Mouse (Mus musculus): ENCODE data around the gene Pkhd1. TPM values are rescaled to one million over a fixed set of nuclear protein-coding genes. Genes with fewer than 3 reads are reported as not detected.

Gene Pkhd1
- polyA plus RNA-seq, 1 experiment = not detected

DNA sequence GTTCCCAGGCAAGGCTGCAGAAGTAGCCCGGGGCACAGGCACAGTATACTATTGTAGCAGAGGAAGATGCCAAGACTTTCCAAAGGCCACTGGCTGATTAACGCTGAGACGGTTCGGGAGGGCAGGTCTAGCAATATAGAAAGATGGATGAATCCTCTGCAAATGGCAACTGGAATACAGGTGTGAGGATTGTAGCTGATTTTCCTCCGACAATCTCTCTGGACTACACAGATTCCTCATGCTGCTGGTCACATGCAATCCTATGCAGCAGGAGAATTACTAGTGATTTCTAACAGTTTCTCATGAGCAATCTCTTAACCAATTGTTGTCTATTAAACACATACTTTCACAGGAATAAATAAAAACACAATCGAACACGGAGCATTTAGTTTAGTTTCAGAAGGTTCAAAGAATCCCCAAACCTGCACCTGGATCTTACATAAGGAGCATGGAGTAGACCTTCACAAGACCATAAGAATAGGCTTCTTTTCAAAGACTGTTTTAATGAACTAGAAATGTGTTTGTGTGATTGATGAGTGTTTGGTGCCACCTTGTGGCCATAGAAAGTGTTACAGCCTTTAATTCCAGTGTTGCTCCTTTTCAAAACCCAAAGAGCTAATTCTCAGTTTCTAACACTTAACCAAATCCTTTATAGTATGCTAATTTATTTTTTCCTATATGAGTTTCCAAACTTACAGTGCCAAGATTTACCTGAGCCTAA lies 104.3 kb downstream of the Pkhd1 start:
- TF ChIP-seq POLR2A (IDR thresholded peaks at IDR 0.05; ENCODE audit: borderline replicate concordance, low read depth, low read length) (no peak), CTCF (IDR thresholded peaks at IDR 0.05; ENCODE audit: low read depth, low read length) (no peak)
- no peak overlapping the region for H3K4me3 ChIP-seq (ENCODE audit: insufficient read depth, low read length)
- no peaks in the 10 kb centered on the region for H3K4me1 ChIP-seq (ENCODE audit: control insufficient read depth, insufficient read depth, low read length)
- no peak overlapping the region for H3K27ac ChIP-seq (ENCODE audit: insufficient read depth, low read depth, low read length)

DNA sequence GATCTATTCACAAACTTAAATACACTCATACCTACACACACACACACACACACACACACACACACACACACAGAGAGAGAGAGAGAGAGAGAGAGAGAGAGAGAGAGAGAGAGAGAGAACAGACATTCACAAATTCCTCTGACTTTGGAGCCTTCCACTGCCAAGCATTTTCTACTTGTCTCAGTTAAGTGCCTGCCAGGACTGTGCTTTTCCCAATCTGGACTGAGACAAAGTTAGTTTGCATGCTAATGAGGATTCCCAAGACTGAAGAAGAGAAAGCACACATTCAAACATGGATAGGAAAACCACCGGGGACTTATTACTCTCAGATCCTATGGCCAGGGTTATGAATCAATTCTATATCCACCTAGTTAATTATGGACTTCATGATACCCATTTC lies 118.9 kb downstream of the Pkhd1 start:
- Histone ChIP-seq H3K27ac (ENCODE audit: insufficient read depth, low read depth, low read length) (no peak overlapping the region), H3K4me3 (ENCODE audit: insufficient read depth, low read length) (no peak overlapping the region), H3K4me1 (ENCODE audit: control insufficient read depth, insufficient read depth, low read length) (no peaks in the 10 kb centered on the region)
- TF ChIP-seq POLR2A (IDR thresholded peaks at IDR 0.05; ENCODE audit: borderline replicate concordance, low read depth, low read length) = no peak
- TF ChIP-seq CTCF (IDR thresholded peaks at IDR 0.05; ENCODE audit: low read depth, low read length) = no peak

DNA sequence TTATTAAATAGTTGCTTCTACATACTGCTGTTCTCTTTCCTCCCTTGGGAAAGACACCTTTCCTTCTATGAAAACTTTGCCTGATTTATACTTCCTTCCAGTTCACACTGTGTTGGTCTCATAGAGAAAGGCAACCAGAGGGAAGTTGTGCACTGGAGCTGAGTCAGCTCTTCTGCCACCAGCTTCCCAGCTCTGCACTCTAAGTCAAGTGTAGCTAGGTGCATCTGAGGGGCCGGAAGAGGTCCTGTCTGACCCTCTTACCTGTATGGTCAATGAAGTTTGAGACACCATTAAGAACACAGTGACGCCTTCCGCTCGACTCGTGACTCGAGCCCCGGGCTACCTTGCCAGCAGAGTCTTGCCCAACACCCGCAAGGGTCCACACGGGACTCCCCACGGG lies 131.8 kb downstream of the Pkhd1 start:
- H3K27ac ChIP-seq (ENCODE audit: insufficient read depth, low read depth, low read length) = no peak overlapping the region
- H3K4me3 ChIP-seq (ENCODE audit: insufficient read depth, low read length) = no peak overlapping the region
- H3K4me1 ChIP-seq (ENCODE audit: control insufficient read depth, insufficient read depth, low read length) = no peaks in the 10 kb centered on the region
- no peak for TF ChIP-seq POLR2A (IDR thresholded peaks at IDR 0.05; ENCODE audit: borderline replicate concordance, low read depth, low read length)
- no peak for TF ChIP-seq CTCF (IDR thresholded peaks at IDR 0.05; ENCODE audit: low read depth, low read length)

DNA sequence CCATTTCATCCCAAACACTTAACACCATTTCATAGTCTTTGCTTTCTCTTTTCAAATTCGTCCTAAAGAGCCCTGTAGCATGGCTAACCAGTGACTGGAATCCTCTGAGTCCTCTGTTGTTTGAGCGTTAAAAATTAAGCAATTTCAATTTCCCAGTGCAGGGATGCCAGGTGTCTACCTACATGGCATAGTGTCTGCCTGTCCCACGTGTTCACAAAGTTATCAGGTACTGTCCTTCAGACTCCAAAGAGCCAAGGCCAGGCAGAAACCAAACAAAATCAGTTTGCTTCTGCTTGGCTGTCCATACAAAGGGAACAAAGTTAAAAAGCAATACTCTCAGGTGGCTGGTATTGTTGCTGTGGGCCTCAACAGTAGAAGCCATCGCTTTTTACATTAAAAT lies 136.0 kb downstream of the Pkhd1 start:
- Histone ChIP-seq H3K27ac (ENCODE audit: insufficient read depth, low read depth, low read length) (no peak overlapping the region), H3K4me3 (ENCODE audit: insufficient read depth, low read length) (no peak overlapping the region), H3K4me1 (ENCODE audit: control insufficient read depth, insufficient read depth, low read length) (no peaks in the 10 kb centered on the region)
- no peak for TF ChIP-seq POLR2A (IDR thresholded peaks at IDR 0.05; ENCODE audit: borderline replicate concordance, low read depth, low read length)
- no peak for TF ChIP-seq CTCF (IDR thresholded peaks at IDR 0.05; ENCODE audit: low read depth, low read length)

DNA sequence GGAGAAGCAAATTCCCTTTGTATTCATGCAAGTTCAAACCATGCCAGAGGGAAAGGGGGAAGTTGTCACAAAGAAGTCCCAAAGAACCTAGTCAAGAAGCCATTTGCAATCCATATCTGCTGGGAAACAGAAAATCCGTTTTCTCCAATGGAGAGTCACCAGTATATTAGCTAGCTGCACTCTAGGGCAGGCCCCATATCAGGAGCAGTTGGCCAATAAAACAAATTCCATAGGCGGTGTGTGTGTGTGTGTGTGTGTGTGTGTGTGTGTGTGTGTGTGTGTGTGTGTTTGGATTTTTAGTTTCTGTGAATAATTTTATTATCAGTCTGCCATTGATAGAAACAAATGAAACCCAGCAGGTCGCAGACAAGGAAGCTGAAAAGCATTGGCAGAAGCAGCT lies 139.2 kb downstream of the Pkhd1 start:
- no peak overlapping the region for H3K27ac ChIP-seq (ENCODE audit: insufficient read depth, low read depth, low read length)
- no peaks in the 10 kb centered on the region for H3K4me1 ChIP-seq (ENCODE audit: control insufficient read depth, insufficient read depth, low read length)
- no peak for TF ChIP-seq CTCF (IDR thresholded peaks at IDR 0.05; ENCODE audit: low read depth, low read length)
- no peak for TF ChIP-seq POLR2A (IDR thresholded peaks at IDR 0.05; ENCODE audit: borderline replicate concordance, low read depth, low read length)
- no peak overlapping the region for H3K4me3 ChIP-seq (ENCODE audit: insufficient read depth, low read length)

DNA sequence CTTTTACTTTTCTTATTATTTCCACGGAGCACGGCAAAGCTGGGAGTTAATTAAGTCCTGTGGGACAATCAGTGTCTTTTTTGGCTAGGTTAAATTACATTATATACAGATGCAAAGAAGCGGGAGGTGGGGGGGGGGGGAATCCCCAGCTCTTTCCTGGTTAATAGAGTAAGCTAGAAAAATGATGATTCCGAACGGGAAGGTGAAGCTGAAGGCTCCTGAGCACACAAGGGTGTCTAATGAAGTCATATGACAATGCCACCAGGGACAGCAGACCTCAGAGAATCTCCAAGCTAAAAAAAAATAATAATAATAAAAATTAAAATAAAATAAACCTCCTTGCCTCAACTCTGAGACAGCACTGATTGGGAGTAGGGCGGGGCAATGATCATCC lies 139.6 kb downstream of the Pkhd1 start:
- H3K4me1 ChIP-seq (ENCODE audit: control insufficient read depth, insufficient read depth, low read length) = no peaks in the 10 kb centered on the region
- no peak overlapping the region for H3K4me3 ChIP-seq (ENCODE audit: insufficient read depth, low read length)
- no peak overlapping the region for H3K27ac ChIP-seq (ENCODE audit: insufficient read depth, low read depth, low read length)
- TF ChIP-seq POLR2A (IDR thresholded peaks at IDR 0.05; ENCODE audit: borderline replicate concordance, low read depth, low read length) (no peak), CTCF (IDR thresholded peaks at IDR 0.05; ENCODE audit: low read depth, low read length) (no peak)

DNA sequence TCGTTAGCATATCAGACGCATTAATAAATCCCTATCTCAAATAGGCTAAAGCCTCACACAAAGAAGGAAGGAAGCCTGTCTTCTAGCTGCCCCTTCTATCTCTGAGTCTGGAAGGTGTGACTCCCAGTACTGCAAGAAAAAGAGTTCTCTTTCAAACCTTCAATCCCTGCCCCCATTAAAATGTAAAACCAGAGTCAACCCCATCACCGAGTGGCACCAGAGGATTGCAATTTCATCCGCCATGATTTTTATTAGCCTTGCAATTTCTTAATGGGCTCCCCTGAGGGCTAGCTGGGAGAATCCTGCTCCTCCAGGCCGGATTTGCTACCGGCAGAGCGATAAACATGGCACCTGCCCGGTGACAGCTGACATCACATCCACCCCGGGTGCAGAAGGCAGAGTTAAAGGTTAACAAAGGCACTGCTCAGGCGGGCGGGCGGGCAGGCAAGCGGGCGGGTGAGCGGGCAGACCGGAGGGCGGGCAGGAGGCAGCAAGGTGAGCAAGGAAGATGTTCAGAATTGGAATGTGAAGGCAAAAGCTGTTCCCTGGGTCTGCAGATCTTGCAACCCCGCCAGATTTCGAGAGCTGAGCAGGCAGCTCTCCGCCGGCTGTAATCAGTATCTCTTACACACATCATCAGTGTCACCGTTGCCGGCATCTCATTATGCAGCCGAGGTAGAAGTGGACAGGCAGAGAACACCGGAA lies 140.2 kb downstream of the Pkhd1 start:
- Histone ChIP-seq H3K4me1 (ENCODE audit: control insufficient read depth, insufficient read depth, low read length) (no peaks in the 10 kb centered on the region), H3K27ac (ENCODE audit: insufficient read depth, low read depth, low read length) (no peak overlapping the region), H3K4me3 (ENCODE audit: insufficient read depth, low read length) (no peak overlapping the region)
- TF ChIP-seq CTCF (IDR thresholded peaks at IDR 0.05; ENCODE audit: low read depth, low read length) (no peak), POLR2A (IDR thresholded peaks at IDR 0.05; ENCODE audit: borderline replicate concordance, low read depth, low read length) (no peak)

DNA sequence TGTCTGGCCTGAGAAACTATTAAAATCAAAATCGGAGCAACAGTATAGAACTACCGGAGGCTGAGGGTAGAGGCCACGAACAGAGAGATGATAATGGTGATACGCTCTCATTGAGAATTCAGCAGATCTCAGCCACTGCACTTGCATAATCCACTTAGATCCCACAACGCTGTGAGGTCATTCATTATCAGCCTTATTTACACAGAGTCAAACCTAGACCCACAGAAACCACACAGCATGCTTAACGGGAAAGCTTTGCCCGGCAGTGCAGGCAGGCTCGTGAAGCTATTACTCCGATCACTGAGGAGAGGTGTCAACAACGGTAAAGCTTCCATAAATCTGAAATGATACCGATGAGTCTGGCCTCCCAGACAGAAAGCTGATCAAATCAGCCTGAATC lies 147.1 kb downstream of the Pkhd1 start:
- TF ChIP-seq CTCF (IDR thresholded peaks at IDR 0.05; ENCODE audit: low read depth, low read length) (no peak), POLR2A (IDR thresholded peaks at IDR 0.05; ENCODE audit: borderline replicate concordance, low read depth, low read length) (no peak)
- H3K27ac ChIP-seq (ENCODE audit: insufficient read depth, low read depth, low read length) = no peak overlapping the region
- H3K4me3 ChIP-seq (ENCODE audit: insufficient read depth, low read length) = no peak overlapping the region
- no peaks in the 10 kb centered on the region for H3K4me1 ChIP-seq (ENCODE audit: control insufficient read depth, insufficient read depth, low read length)

DNA sequence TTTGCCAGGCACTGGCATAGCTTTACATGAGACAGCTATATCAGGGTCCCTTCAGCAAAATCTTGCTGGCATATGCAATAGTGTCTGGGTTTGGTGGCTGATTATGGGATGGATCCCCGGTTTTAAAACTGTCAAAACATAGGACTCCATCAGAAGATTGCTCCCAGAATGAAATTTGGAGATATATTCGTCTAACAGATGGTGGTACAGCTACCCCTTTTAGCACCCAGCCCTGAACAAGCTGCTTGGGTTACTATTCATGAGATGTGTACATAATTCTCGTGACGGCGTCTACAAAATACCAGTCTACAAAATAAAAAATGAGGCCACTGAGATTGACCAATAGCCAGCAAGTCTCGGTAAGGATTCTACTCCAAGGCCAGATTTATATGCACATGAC lies 147.5 kb downstream of the Pkhd1 start:
- Histone ChIP-seq H3K4me3 (ENCODE audit: insufficient read depth, low read length) (no peak overlapping the region), H3K4me1 (ENCODE audit: control insufficient read depth, insufficient read depth, low read length) (no peaks in the 10 kb centered on the region), H3K27ac (ENCODE audit: insufficient read depth, low read depth, low read length) (no peak overlapping the region)
- TF ChIP-seq POLR2A (IDR thresholded peaks at IDR 0.05; ENCODE audit: borderline replicate concordance, low read depth, low read length) (no peak), CTCF (IDR thresholded peaks at IDR 0.05; ENCODE audit: low read depth, low read length) (no peak)

DNA sequence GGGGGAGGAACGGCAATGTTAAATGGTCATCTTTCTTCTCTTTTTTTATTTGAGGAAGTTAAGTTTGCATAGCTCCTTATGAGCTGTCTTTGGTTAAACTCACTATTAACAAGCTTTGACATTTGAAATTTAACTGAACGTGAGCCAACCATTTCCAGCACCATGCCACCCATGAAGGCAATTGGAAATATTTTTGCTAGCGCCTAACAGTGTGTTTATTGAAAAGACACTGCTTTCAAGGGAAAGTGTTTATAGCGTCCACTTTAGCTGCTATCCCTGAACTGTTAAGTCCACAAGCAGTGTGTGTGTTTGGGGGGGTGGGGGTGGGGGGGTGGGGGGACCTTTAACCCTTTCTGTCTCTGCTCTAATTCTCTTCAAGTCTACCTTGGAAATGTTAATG lies 151.4 kb downstream of the Pkhd1 start:
- Histone ChIP-seq H3K4me1 (ENCODE audit: control insufficient read depth, insufficient read depth, low read length) (no peaks in the 10 kb centered on the region), H3K4me3 (ENCODE audit: insufficient read depth, low read length) (no peak overlapping the region), H3K27ac (ENCODE audit: insufficient read depth, low read depth, low read length) (no peak overlapping the region)
- TF ChIP-seq CTCF (IDR thresholded peaks at IDR 0.05; ENCODE audit: low read depth, low read length) (no peak), POLR2A (IDR thresholded peaks at IDR 0.05; ENCODE audit: borderline replicate concordance, low read depth, low read length) (no peak)

All from bone marrow macrophage, adult 2 months (primary cell).